Mouse (Mus musculus) testis, adult 2 months (tissue): ENCODE measurements around the gene Kcnc1.

Experiments
- CTCF ChIP-seq: fragments of 200-500 bp; IDR thresholded peaks from 2 replicates; pipeline ENCODE4 v1.5.1; 2012; ENCODE audit warnings: low read depth, mild to moderate bottlenecking, inconsistent platforms, low read length, moderate library complexity; ENCODE audit not compliant: control insufficient read depth, insufficient read depth, insufficient replicate concordance
- POLR2A ChIP-seq: fragments of 200-500 bp; IDR thresholded peaks from 2 replicates; pipeline ENCODE4 v1.6.1; 2012; ENCODE audit warnings: low read depth, mild to moderate bottlenecking, inconsistent platforms, low read length, moderate library complexity; ENCODE audit not compliant: control insufficient read depth

- TF ChIP-seq CTCF (no peak), POLR2A (no peak)
Measured at GRCm38 (mm10) chr7:46471054-46471737, 74.9 kb downstream of the Kcnc1 start.
